Mouse (Mus musculus) adrenal gland, adult 8-10 months (tissue): Measurements from ENCODE around the gene Scamp2. TPM values are rescaled to one million over a fixed set of nuclear protein-coding genes. Genes with fewer than 3 reads are reported as not detected.

Source experiments
- DNase-seq: peaks from one replicate; pipeline ENCODE4 v3.0.0; 2022
- total RNA-seq, 4 experiments: library from RNA; stranded (reverse); gene quantifications; 2 replicates each; pipeline ENCODE4 v1.2.4; 2022

Scamp2 gene
- total RNA-seq, 4 experiments from 2014 or later = 62.3 to 78.5 (median 71.9) TPM

DNA sequence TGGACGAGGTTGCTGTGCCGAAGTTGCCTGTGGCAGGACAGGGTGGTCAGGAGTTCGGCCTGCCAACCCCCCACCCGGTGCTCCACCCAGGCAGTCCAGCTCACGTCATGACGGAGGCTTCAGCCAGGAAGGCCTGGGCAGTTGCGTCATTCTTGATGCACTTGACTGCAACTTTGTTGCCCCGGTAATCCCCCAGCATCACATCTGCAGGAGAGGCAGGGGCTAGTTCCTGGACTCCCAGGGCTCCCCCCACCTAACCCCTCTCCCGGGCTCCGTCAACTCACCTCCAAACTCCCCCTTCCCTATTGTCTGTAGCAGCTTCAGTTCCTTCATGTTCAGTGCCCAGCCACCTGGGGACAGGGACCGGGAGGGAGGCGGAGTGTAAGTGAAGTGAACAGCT, 68.0 kb downstream of the Scamp2 start:
- no peak for DNase-seq

DNA sequence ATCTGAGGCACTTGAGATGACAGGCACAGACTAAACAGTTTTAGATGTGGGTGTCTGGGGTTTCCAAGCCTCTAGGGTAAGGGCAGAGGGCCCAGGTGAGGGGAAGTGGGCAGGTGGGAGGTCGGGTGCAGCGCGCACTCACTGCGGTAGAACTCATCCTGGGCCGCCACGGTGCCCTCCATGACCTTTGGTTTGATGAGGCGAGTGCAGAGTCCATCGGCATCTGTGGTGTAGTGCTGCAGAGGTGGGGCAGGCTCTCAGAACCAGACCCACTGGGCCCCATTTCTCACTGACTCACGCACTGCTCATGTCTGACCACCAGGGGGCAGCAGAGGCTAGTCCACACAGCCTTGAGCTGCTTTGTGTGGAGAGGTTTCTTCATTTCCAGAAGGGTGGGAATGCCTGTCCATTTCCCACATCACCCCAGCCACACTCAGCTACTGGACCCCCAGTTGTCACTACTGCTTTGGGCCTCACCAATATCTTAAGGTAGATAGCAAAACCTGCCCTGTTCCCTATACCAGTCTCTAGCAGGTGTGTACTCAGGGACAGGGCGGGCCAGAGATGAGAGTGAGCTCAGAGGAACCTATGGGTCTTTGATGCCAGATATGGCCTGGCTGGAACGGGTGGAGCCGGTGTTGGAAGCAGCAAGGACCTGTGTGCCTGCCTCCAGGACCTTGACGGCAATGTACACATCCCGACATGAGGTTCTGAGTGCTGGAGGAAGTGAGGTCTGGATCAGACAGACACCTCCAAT, 68.6 kb downstream of the Scamp2 start:
- no peak for DNase-seq

DNA sequence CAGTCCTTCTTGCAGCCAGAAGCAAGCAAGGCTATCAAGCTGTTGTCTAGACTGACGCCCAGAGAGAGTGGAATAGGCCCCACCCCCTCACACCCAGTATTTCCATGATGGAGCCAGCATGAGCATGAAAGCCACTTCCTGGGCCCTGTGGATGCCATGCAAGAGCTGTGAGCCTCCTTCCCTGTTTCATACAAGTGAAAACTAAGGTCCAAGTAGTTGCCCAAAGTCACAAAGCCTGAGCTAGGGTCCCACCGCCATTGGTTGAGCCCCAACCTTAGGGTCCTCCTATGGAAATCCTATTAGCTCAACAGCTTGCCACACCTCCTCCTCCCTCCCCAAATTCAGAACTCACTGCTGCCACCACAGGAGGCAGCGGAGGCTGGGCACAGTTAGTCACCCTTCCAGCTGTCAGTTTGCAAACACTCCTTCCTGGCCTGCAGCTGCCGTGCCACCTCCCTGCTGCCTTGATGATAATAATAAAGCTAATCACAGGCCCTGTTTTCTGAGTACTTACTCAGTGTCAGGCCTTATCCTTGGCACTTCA, 72.8 kb downstream of the Scamp2 start:
- DNase-seq = no peak

DNA sequence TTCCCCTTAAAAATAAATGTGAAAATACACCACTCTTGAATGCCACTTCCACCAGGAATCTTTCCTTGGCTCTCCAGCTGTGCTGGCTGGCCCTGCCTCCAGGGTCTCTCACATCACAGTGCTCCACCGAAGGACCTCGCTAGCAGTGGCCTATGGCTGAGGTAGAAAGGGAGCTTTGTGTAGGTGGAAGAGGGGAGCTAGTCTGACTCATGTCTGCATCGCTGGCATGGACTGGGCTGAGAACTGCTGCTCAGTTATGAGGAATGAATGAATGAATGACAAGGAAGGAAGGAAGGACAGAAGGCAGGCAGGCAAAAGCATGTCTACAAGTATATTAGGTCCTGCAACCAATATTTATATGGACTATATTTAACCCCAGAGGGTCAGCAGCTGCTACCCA, 76.5 kb downstream of the Scamp2 start:
- no peak for DNase-seq

DNA sequence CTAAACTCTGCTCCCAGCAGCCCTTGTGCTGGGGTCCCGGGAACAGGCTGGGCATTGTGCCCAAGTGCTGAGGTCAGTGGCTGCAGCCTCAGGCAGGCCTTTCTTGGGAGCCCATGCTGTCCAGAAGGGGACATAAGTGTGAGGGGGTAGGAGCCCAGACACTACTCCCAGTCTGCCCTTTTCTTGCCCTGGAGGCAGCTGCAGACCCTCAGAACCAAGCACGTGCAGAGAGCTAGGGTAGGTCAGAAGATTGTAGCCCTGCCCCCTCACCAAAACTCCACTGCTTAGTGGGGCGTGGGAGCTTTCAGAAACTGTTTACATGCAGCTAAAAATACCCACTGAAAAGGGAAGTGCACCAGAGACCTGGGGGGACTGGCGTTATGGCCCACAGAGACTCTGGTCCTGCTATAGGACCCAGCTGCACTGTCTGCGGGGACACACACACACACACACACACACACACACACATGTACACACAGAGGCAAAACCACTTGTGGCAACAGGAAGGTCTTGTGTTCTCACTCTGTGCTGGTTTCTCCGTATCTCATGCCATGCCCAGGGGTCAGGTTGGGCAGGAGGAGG, 77.1 kb downstream of the Scamp2 start:
- DNase-seq = no peak

Other genes with a start within 250 kb of the Scamp2 start
- 10 to 100 TPM; 20.8 to 35.1 (median 25.2) TPM for gene Ppcdc, start 120.8 kb upstream of the Scamp2 start, total RNA-seq
- gene Scamp5, start 92.9 kb upstream of the Scamp2 start, total RNA-seq = 10 to 100 TPM; 12.4 to 30.5 (median 21.9) TPM
- 1 to 10 TPM; 3.8 to 9.1 (median 5.3) TPM for gene Rpp25, start 56.9 kb upstream of the Scamp2 start, total RNA-seq
- 100 to 1,000 TPM; 236 to 400 (median 335) TPM for gene Cox5a, start 39.7 kb upstream of the Scamp2 start, total RNA-seq
- gene Fam219b, start 23.4 kb upstream of the Scamp2 start, total RNA-seq = 10 to 100 TPM; 25.5 to 34.9 (median 31.0) TPM
- gene Mpi, start 8.2 kb upstream of the Scamp2 start, total RNA-seq = 10 to 100 TPM; 35.5 to 66.3 (median 46.1) TPM
- gene Ulk3, start 28.5 kb downstream of the Scamp2 start, total RNA-seq = 10 to 100 TPM; 10.8 to 33.3 (median 19.5) TPM
- gene Cplx3, start 45.3 kb downstream of the Scamp2 start, total RNA-seq = not detected
- not detected for gene Lman1l, start 59.8 kb downstream of the Scamp2 start, total RNA-seq
- gene Csk, start 92.7 kb downstream of the Scamp2 start, total RNA-seq = 100 to 1,000 TPM in 1 of 4 experiments, 10 to 100 TPM in 3; 78.2 to 121 (median 82.4) TPM
- gene Cyp1a2, start 122.8 kb downstream of the Scamp2 start, total RNA-seq = under 1 TPM in 2 of 4 experiments, not detected in 2; 0.19 to 0.49 TPM
- gene Cyp1a1, start 127.0 kb downstream of the Scamp2 start, total RNA-seq = under 1 TPM in 2 of 4 experiments, not detected in 2; 0.11 to 0.49 TPM
- gene Edc3, start 147.6 kb downstream of the Scamp2 start, total RNA-seq = 10 to 100 TPM; 10.4 to 11.4 (median 10.8) TPM
- gene Clk3, start 204.9 kb downstream of the Scamp2 start, total RNA-seq = 10 to 100 TPM; 75.3 to 83.3 (median 78.5) TPM